Comparison of ENCODE assay signal across 9 mouse cellular contexts in genomic region chr19:58919148-58919547, GRCm38 (mm10). TPM values are rescaled to one million over a fixed set of nuclear protein-coding genes. Genes with fewer than 3 reads are reported as not detected.
DNase-seq lines count a peak whose midpoint lies in the region; ATAC-seq and TF ChIP-seq lines count a peak whose summit lies in the region.
"Had no signal": no experiment of that assay in that cellular context is flagged by ENCODE, and none has a peak within 500 bp of the region (broad histone marks: within the 10 kb centered on the region; RNA-seq: fewer than 3 reads in every experiment).

No protein-coding gene starts in this region.

- 12% methylated on average over 7 of the region's 7 CpGs for WGBS in forebrain, embryonic 13.5 days
- 28% methylated on average over 7 of the region's 7 CpGs for WGBS in forebrain, embryonic 10.5 days
- 11% methylated on average over 7 of the region's 7 CpGs for WGBS in kidney, postnatal 0 days
- 21% methylated on average over 7 of the region's 7 CpGs for WGBS in hindbrain, embryonic 15.5 days
- 23% methylated on average over 7 of the region's 7 CpGs for WGBS in midbrain, embryonic 14.5 days

- H3K27me3 ChIP-seq in forebrain, embryonic 13.5 days: peaks cover 61% of the 10 kb centered on the region
- peaks cover 96% of the 10 kb centered on the region for H3K27me3 ChIP-seq in forebrain, embryonic 10.5 days (ENCODE audit: poor library complexity, severe bottlenecking)
- no peaks in the 10 kb centered on the region for H3K27me3 ChIP-seq in kidney, postnatal 0 days (ENCODE audit: insufficient read depth, low read length)
- peaks cover 30% of the 10 kb centered on the region for H3K27me3 ChIP-seq in hindbrain, embryonic 15.5 days
- no peaks in the 10 kb centered on the region for H3K27me3 ChIP-seq in midbrain, embryonic 14.5 days (ENCODE audit: control insufficient read depth, insufficient read depth, low read length)

- no peak overlapping the region for H3K9ac ChIP-seq in forebrain, embryonic 13.5 days
- no peak overlapping the region for H3K9ac ChIP-seq in kidney, postnatal 0 days (ENCODE audit: low read depth, low read length)
- no peak overlapping the region for H3K9ac ChIP-seq in hindbrain, embryonic 15.5 days
- H3K9ac ChIP-seq in midbrain, embryonic 14.5 days (replicated peaks; ENCODE audit: low read length): no peak overlapping the region

- no peak overlapping the region for H3K27ac ChIP-seq in forebrain, embryonic 13.5 days
- H3K27ac ChIP-seq in forebrain, embryonic 10.5 days: no peak overlapping the region
- H3K27ac ChIP-seq in kidney, postnatal 0 days: no peak overlapping the region
- H3K27ac ChIP-seq in hindbrain, embryonic 15.5 days (replicated peaks): no peak overlapping the region
- H3K27ac ChIP-seq in midbrain, embryonic 14.5 days (replicated peaks; ENCODE audit: low read depth, low read length): no peak overlapping the region

- intact Hi-C loops in left cerebral cortex, postnatal 4 days (cut with DNase I): no loop called here

- no peak for DNase-seq in forebrain, embryonic 10.5 days (ENCODE audit: extremely low spot score, low spot score)
- DNase-seq in kidney, postnatal 0 days (ENCODE audit: low spot score): no peak
- DNase-seq in kidney, postnatal 36 days: no peak
- DNase-seq in midbrain, embryonic 14.5 days: no peak
- no peak for DNase-seq in left cerebral cortex, postnatal 4 days
- DNase-seq in adrenal gland, postnatal 36 days: no peak

- peak; percentile 63 for ATAC-seq in forebrain, embryonic 13.5 days
- ATAC-seq in kidney, postnatal 0 days (replicated peaks; ENCODE audit: low FRiP score, low read depth): no peak
- ATAC-seq in hindbrain, embryonic 15.5 days (ENCODE audit: low FRiP score, low read depth): no peak
- ATAC-seq in midbrain, embryonic 14.5 days (ENCODE audit: low FRiP score, low TSS enrichment): no peak

- H3K4me1 ChIP-seq in forebrain, embryonic 13.5 days: peaks cover 23% of the 10 kb centered on the region
- peaks cover 28% of the 10 kb centered on the region for H3K4me1 ChIP-seq in forebrain, embryonic 10.5 days
- 0 out of 2 replicates have a peak, but pooled peaks cover 4% of the 10 kb centered on the region for H3K4me1 ChIP-seq in kidney, postnatal 0 days (replicated peaks; ENCODE audit: insufficient read depth, low read length)
- H3K4me1 ChIP-seq in hindbrain, embryonic 15.5 days (replicated peaks): 0 out of 2 replicates have a peak, but pooled peaks cover 5% of the 10 kb centered on the region
- no peaks in the 10 kb centered on the region for H3K4me1 ChIP-seq in midbrain, embryonic 14.5 days (ENCODE audit: control insufficient read depth, insufficient read depth, low read length)

- H3K4me3 ChIP-seq in forebrain, embryonic 13.5 days: no peak overlapping the region
- H3K4me3 ChIP-seq in forebrain, embryonic 10.5 days: no peak overlapping the region; the same call in 1 of the 2 replicates
- H3K4me3 ChIP-seq in kidney, postnatal 0 days (replicated peaks; ENCODE audit: low read depth, low read length): no peak overlapping the region
- H3K4me3 ChIP-seq in hindbrain, embryonic 15.5 days: no peak overlapping the region
- no peak overlapping the region for H3K4me3 ChIP-seq in midbrain, embryonic 14.5 days (replicated peaks; ENCODE audit: low read depth, low read length)

- no peaks in the 10 kb centered on the region for H3K36me3 ChIP-seq in forebrain, embryonic 13.5 days (ENCODE audit: poor library complexity, severe bottlenecking)
- H3K36me3 ChIP-seq in forebrain, embryonic 10.5 days (replicated peaks): no peaks in the 10 kb centered on the region
- no peaks in the 10 kb centered on the region for H3K36me3 ChIP-seq in kidney, postnatal 0 days (ENCODE audit: insufficient read depth, low read length)
- H3K36me3 ChIP-seq in hindbrain, embryonic 15.5 days: no peaks in the 10 kb centered on the region
- H3K36me3 ChIP-seq in midbrain, embryonic 14.5 days (ENCODE audit: control insufficient read depth, insufficient read depth, low read length): no peaks in the 10 kb centered on the region

- peak overlapping the region; percentile 42 for H3K4me2 ChIP-seq in forebrain, embryonic 13.5 days
- H3K4me2 ChIP-seq in kidney, postnatal 0 days (ENCODE audit: low read length): peak overlapping the region; percentile 44
- peak overlapping the region; percentile 35 for H3K4me2 ChIP-seq in hindbrain, embryonic 15.5 days
- H3K4me2 ChIP-seq in midbrain, embryonic 14.5 days (ENCODE audit: low read length): peak overlapping the region; percentile 24

- no peak for TF ChIP-seq CTCF in kidney, postnatal 0 days (IDR thresholded peaks at IDR 0.05; ENCODE audit: low read depth)

- H3K9me3 ChIP-seq in forebrain, embryonic 13.5 days (replicated peaks): no peaks in the 10 kb centered on the region
- H3K9me3 ChIP-seq in forebrain, embryonic 10.5 days: no peaks in the 10 kb centered on the region
- H3K9me3 ChIP-seq in kidney, postnatal 0 days (replicated peaks; ENCODE audit: low read length): no peaks in the 10 kb centered on the region
- no peaks in the 10 kb centered on the region for H3K9me3 ChIP-seq in hindbrain, embryonic 15.5 days
- H3K9me3 ChIP-seq in midbrain, embryonic 14.5 days (ENCODE audit: control insufficient read depth, low read length): no peaks in the 10 kb centered on the region

RNA-seq across cellular contexts. Expression of gene Eno4, which starts 24.1 kb away (rescaled TPM):
- polyA plus RNA-seq in forebrain, embryonic 13.5 days (2015; fragmentation: Nextera tagmentation; extraction: Ambion mirVana): 1.5 and 1.7 TPM in 2 replicates
- 1.3 and 1.4 TPM in 2 replicates for polyA plus RNA-seq in forebrain, embryonic 10.5 days (2016; fragmentation: Nextera tagmentation; extraction: Ambion mirVana)
- polyA plus RNA-seq in kidney, postnatal 0 days (2015; fragmentation: Nextera tagmentation; extraction: Ambion mirVana): 0.37 and 0.51 TPM in 2 replicates
- 1.4 and 1.9 TPM in 2 replicates for polyA plus RNA-seq in hindbrain, embryonic 15.5 days (2015; fragmentation: Nextera tagmentation; extraction: Ambion mirVana)
- 0.49 and 0.66 TPM in 2 replicates for polyA plus RNA-seq in midbrain, embryonic 14.5 days (2014; fragmentation: Nextera tagmentation; extraction: Ambion mirVana)
- under 1 TPM; 0.58 to 0.62 TPM for total RNA-seq in left cerebral cortex, postnatal 4 days (2021)
- under 1 TPM; 0.26 to 0.56 TPM for total RNA-seq in adrenal gland, postnatal 36 days (2021)
- total RNA-seq: gastrocnemius, adult 8-10 months had no signal

RNA-seq across cellular contexts. Expression of gene Hspa12a, which starts 24.3 kb away (rescaled TPM):
- 18.7 and 19.0 TPM in 2 replicates for polyA plus RNA-seq in forebrain, embryonic 13.5 days (2015; fragmentation: Nextera tagmentation; extraction: Ambion mirVana)
- 5.7 and 7.2 TPM in 2 replicates for polyA plus RNA-seq in forebrain, embryonic 10.5 days (2016; fragmentation: Nextera tagmentation; extraction: Ambion mirVana)
- 13.4 and 14.5 TPM in 2 replicates for polyA plus RNA-seq in kidney, postnatal 0 days (2015; fragmentation: Nextera tagmentation; extraction: Ambion mirVana)
- 65.3 and 67.7 TPM in 2 replicates for polyA plus RNA-seq in hindbrain, embryonic 15.5 days (2015; fragmentation: Nextera tagmentation; extraction: Ambion mirVana)
- 31.9 and 35.2 TPM in 2 replicates for polyA plus RNA-seq in midbrain, embryonic 14.5 days (2014; fragmentation: Nextera tagmentation; extraction: Ambion mirVana)
- total RNA-seq in left cerebral cortex, postnatal 4 days (2021): 100 to 1,000 TPM; 153 to 159 TPM
- total RNA-seq in adrenal gland, postnatal 36 days (2021): 100 to 1,000 TPM in 1 of 2 experiments, 10 to 100 TPM in 1; 55.1 to 109 TPM
